Mouse (Mus musculus): ENCODE data around the gene Cish. TPM values are rescaled to one million over a fixed set of nuclear protein-coding genes. Genes with fewer than 3 reads are reported as not detected.

The Cish gene
- polyA plus RNA-seq, 1 experiment = 5.7 TPM

DNA sequence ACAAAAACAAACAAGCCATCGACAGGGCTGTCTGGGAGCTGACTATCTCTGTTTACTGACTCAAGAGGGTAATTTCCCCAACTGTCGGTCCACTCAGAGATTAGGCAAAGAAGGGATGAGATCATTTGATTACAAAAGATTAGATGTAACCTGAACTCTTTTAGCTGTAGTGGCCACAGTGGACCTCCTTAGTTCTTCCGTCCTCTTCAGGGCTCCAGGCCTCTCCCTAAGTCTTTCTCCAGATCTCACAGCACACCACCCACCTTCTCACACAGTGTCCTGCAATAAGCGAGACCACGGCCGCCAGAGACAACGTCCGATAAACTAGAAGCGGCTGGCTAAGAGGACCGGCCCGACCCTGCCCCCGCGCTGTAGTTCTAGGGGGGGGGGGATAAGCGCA lies 215 bp downstream of the Cish start:
- H3K27ac ChIP-seq (ENCODE audit: insufficient read depth, low read length) = no peak overlapping the region
- peak overlapping the region; percentile 71 for H3K4me3 ChIP-seq (ENCODE audit: insufficient read depth, low read length)
- no peak for TF ChIP-seq POLR2A (IDR thresholded peaks at IDR 0.05; ENCODE audit: extremely low read depth, insufficient read depth, low read length)
- H3K4me1 ChIP-seq (ENCODE audit: control insufficient read depth, insufficient read depth, low read length) = peaks cover 4% of the 10 kb centered on the region; the same call in 1 of the 2 replicates

DNA sequence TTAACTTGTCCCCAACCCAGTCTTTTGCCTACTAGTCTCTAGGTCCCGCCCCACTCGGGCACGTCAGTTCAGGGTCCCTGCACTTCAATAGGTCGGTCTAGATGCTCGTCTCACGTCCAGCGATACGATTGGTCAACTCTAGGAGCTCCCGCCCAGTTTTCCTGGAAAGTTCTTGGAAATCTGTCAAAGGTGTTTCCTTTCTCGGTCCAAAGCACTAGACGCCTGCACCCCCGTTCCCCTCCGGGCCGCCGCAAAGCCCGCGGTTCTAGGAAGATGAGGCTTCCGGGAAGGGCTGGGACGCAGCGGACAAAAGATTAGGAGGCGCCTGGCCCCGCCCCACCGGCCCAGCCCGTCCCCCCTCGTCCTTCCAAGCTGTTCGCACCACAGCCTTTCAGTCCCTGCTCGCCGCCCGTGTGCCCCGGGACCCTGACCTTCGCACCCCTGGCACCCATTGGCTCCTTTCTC lies 707 bp downstream of the Cish start:
- Histone ChIP-seq H3K4me1 (ENCODE audit: control insufficient read depth, insufficient read depth, low read length) (peaks cover 4% of the 10 kb centered on the region; the same call in 1 of the 2 replicates), H3K4me3 (ENCODE audit: insufficient read depth, low read length) (peak overlapping the region; percentile 71), H3K27ac (ENCODE audit: insufficient read depth, low read length) (no peak overlapping the region)
- TF ChIP-seq POLR2A (IDR thresholded peaks at IDR 0.05; ENCODE audit: extremely low read depth, insufficient read depth, low read length) (no peak), CTCF (IDR thresholded peaks at IDR 0.05; ENCODE audit: extremely low read depth, insufficient read depth, low read length) (no peak)

DNA sequence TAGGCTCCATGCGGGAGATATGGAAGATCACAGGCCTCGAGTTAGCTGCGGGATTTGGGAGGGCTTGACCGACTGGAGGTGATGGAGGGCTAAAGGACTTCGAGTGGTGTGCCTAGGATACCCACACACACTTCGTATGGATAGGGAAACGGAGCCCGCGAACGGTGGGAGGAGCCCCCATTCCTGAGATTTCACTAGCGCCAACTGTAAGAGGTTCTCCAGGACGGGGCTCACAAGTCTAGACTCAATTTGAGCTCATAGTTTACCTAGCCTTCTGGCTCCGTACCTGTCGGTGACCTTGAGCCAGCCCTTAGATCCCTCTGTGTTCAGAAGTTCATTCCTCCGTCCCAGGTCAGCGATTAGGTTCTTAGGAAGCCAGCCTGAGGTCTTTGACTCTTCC lies 1.2 kb downstream of the Cish start:
- Histone ChIP-seq H3K4me1 (ENCODE audit: control insufficient read depth, insufficient read depth, low read length) (peaks cover 4% of the 10 kb centered on the region; the same call in 1 of the 2 replicates), H3K4me3 (ENCODE audit: insufficient read depth, low read length) (peak overlapping the region; percentile 71), H3K27ac (ENCODE audit: insufficient read depth, low read length) (no peak overlapping the region)
- TF ChIP-seq CTCF (IDR thresholded peaks at IDR 0.05; ENCODE audit: extremely low read depth, insufficient read depth, low read length) (no peak), POLR2A (IDR thresholded peaks at IDR 0.05; ENCODE audit: extremely low read depth, insufficient read depth, low read length) (no peak)

DNA sequence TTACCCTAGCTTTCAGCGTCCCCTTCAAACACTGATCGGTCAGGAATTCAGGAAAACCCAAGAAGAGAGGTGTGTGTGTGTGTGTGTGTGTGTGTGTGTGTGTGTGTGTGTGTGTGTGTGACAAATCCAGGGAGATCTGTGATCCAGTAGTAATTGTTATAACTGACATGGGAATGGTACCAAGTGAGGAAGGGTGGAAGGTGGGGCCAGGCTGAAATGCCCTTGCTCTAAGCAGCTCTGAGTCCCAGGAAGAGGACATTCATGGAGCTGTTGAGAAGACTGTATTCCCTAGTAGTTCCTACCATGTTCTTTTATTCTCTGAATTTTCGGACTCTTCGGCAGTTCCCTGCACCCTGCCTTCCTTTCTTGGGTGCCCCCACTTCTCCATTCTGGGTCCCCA lies 1.8 kb downstream of the Cish start:
- peak overlapping the region; percentile 71; the same call in 1 of the 2 replicates for H3K4me3 ChIP-seq (ENCODE audit: insufficient read depth, low read length)
- TF ChIP-seq CTCF (IDR thresholded peaks at IDR 0.05; ENCODE audit: extremely low read depth, insufficient read depth, low read length) = no peak
- no peak for TF ChIP-seq POLR2A (IDR thresholded peaks at IDR 0.05; ENCODE audit: extremely low read depth, insufficient read depth, low read length)
- H3K27ac ChIP-seq (ENCODE audit: insufficient read depth, low read length) = no peak overlapping the region
- peaks cover 4% of the 10 kb centered on the region; the same call in 1 of the 2 replicates for H3K4me1 ChIP-seq (ENCODE audit: control insufficient read depth, insufficient read depth, low read length)

DNA sequence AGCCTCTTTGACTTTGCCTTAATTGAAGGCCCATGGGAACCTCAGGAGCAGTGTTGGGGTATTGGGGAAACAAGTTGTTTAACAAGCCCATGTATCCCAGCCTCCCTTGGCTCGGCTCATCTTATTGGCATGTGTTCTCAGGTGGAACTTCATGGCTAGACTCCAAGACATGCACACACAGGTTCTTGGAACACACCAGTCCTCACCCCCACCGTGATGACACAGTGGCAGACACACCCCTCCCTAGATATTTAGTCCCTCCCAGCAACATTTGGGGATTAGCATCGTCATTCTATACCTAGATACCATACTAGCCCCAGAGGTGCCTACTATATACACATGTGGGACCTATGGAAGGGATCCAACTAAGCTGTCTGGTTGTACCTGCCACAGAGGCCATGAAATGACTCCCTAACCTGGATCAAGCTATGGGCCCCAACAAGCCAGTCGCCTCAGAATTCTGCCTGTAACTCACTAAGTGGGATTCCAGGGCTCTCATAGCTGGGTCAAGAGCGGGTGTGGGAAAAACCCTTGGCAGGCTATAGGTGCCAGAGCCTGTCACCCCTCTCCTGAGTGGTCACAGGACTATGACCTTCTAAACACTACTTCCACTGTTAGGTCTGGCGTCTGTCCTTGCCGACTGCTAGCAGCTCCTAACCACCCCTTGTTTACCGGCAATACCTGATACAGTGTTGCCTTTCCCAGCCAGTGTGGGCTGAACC lies 2.4 kb downstream of the Cish start:
- no peak for TF ChIP-seq POLR2A (IDR thresholded peaks at IDR 0.05; ENCODE audit: extremely low read depth, insufficient read depth, low read length)
- TF ChIP-seq CTCF (IDR thresholded peaks at IDR 0.05; ENCODE audit: extremely low read depth, insufficient read depth, low read length) = no peak

DNA sequence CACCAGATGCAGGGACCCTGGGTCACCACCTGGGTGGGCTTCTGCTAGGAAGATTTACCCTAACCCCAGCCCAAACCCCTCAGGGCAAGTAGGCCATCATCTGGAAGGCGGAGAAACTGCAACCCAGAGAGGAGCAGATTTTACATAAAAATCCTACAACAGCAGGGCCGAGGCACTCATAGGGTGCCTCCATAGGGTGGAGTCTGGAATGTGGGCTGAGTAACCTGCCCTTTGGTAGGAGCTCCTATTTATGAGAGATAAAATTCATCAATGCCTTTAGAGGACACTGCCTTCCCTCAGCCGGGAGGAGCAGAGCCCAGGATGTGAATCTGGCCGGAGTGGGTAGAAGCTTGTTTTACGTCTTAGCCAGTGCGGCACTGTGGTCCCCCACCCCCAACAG lies 3.0 kb downstream of the Cish start:
- TF ChIP-seq POLR2A (IDR thresholded peaks at IDR 0.05; ENCODE audit: extremely low read depth, insufficient read depth, low read length) (no peak), CTCF (IDR thresholded peaks at IDR 0.05; ENCODE audit: extremely low read depth, insufficient read depth, low read length) (no peak)

More for the DNA sequence above, 2.4 kb downstream of the Cish start:
- H3K27ac ChIP-seq (ENCODE audit: insufficient read depth, low read length) = no peak overlapping the region
- 0 out of 2 replicates have a peak overlapping the region, but pooled peaks have one; percentile 71 for H3K4me3 ChIP-seq (ENCODE audit: insufficient read depth, low read length)
- peaks cover 4% of the 10 kb centered on the region; the same call in 1 of the 2 replicates for H3K4me1 ChIP-seq (ENCODE audit: control insufficient read depth, insufficient read depth, low read length)

DNA sequence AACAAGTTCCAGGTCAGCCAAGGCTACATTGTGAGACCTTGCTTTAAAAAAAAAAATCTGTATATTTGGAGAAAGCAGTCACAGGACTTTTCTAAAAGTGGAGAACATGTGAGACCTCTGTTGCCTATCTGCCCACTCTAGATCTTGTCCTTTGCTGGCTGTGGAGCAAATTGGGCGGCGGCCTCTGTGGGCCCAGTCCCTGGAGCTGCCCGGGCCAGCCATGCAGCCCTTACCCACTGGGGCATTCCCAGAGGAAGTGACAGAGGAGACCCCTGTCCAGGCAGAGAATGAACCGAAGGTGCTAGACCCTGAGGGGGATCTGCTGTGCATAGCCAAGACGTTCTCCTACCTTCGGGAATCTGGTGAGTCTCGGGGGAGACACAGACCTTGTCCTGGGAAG lies 4.0 kb downstream of the Cish start:
- no peak overlapping the region for H3K4me3 ChIP-seq (ENCODE audit: insufficient read depth, low read length)
- TF ChIP-seq CTCF (IDR thresholded peaks at IDR 0.05; ENCODE audit: extremely low read depth, insufficient read depth, low read length) = no peak
- no peak for TF ChIP-seq POLR2A (IDR thresholded peaks at IDR 0.05; ENCODE audit: extremely low read depth, insufficient read depth, low read length)
- H3K4me1 ChIP-seq (ENCODE audit: control insufficient read depth, insufficient read depth, low read length) = peaks cover 4% of the 10 kb centered on the region; the same call in 1 of the 2 replicates
- H3K27ac ChIP-seq (ENCODE audit: insufficient read depth, low read length) = no peak overlapping the region

More for the DNA sequence above, 3.0 kb downstream of the Cish start:
- Histone ChIP-seq H3K4me1 (ENCODE audit: control insufficient read depth, insufficient read depth, low read length) (peaks cover 4% of the 10 kb centered on the region; the same call in 1 of the 2 replicates), H3K4me3 (ENCODE audit: insufficient read depth, low read length) (no peak overlapping the region), H3K27ac (ENCODE audit: insufficient read depth, low read length) (no peak overlapping the region)

DNA sequence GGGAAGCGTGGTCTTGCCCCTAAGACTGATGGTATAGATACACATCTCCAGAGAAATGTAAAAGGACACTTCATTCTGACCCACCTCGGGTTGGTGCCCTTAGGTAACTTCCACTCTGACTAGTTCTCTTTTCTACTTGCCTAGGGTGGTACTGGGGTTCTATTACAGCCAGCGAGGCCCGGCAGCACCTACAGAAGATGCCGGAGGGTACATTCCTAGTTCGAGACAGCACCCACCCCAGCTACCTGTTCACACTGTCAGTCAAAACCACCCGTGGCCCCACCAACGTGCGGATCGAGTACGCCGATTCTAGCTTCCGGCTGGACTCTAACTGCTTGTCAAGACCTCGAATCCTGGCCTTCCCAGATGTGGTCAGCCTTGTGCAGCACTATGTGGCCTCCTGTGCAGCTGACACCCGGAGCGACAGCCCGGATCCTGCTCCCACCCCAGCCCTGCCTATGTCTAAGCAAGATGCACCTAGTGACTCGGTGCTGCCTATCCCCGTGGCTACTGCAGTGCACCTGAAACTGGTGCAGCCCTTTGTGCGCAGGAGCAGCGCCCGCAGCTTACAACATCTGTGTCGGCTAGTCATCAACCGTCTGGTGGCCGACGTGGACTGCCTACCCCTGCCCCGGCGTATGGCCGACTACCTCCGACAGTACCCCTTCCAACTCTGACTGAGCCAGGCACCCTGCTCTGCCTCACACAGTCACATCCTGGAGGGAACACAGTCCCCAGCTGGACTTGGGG lies 4.6 kb downstream of the Cish start:
- H3K27ac ChIP-seq (ENCODE audit: insufficient read depth, low read length) = no peak overlapping the region
- peaks cover 4% of the 10 kb centered on the region; the same call in 1 of the 2 replicates for H3K4me1 ChIP-seq (ENCODE audit: control insufficient read depth, insufficient read depth, low read length)
- H3K4me3 ChIP-seq (ENCODE audit: insufficient read depth, low read length) = no peak overlapping the region
- no peak for TF ChIP-seq CTCF (IDR thresholded peaks at IDR 0.05; ENCODE audit: extremely low read depth, insufficient read depth, low read length)
- no peak for TF ChIP-seq POLR2A (IDR thresholded peaks at IDR 0.05; ENCODE audit: extremely low read depth, insufficient read depth, low read length)

DNA sequence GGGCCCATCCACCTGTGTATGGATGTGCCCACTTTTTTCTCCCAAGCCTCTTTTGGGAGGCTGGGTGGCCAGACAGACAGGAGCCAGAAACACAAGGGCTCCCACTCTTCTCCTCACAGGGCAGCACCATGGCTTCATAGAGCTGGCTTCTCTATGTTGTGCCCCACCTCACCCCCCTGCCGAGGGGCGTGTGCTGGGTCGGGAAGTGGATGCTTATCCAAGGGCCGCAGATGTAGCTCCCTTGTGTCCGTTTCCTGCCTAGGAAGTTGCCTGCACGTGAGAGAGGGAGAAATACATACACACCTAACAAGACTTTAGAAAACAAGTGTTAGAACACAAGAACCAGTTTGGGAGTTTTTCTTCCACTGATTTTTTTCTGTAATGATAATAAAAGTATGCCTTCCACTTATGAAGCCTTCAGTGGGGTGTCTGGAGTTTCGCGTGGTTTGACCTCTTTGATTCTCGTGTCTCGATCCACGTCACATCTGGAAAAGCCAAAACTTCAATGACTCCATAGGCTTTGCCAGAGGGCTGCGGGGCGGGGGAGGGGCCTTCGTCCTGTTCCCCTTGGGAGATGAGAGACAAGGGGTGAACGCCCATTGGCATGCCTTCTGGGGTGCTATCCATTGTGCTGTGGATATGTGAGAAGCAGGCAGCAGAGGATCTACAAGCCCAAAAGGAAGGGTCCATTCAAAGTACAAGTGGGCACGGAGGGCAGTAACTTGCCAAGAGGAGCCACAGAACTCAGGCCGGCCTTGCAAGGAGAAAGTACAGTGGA lies 5.9 kb downstream of the Cish start:
- TF ChIP-seq POLR2A (IDR thresholded peaks at IDR 0.05; ENCODE audit: extremely low read depth, insufficient read depth, low read length) (no peak), CTCF (IDR thresholded peaks at IDR 0.05; ENCODE audit: extremely low read depth, insufficient read depth, low read length) (no peak)
- H3K27ac ChIP-seq (ENCODE audit: insufficient read depth, low read length) = no peak overlapping the region
- peaks cover 2% of the 10 kb centered on the region; the same call in 1 of the 2 replicates for H3K4me1 ChIP-seq (ENCODE audit: control insufficient read depth, insufficient read depth, low read length)
- no peak overlapping the region for H3K4me3 ChIP-seq (ENCODE audit: insufficient read depth, low read length)
